Mouse (Mus musculus) kidney, adult 2 months (tissue): ENCODE measurements around the gene Trim45. TPM values are rescaled to one million over a fixed set of nuclear protein-coding genes. Genes with fewer than 3 reads are reported as not detected.

Experiments used
- DNase-seq: peaks from one replicate; pipeline ENCODE4 v3.0.0; 2021
- H3K27ac ChIP-seq: fragments of 200-500 bp; 2 replicates; pipeline ENCODE4 v1.5.1; 2012; ENCODE audit warnings: low read depth, low read length, control low read depth, inconsistent platforms; ENCODE audit not compliant: insufficient read depth
- H3K27me3 ChIP-seq: fragments of 200-500 bp; replicated peaks from 2 replicates; pipeline ENCODE4 v1.6.1; 2012; ENCODE audit warnings: mild to moderate bottlenecking, moderate library complexity, low read length, inconsistent platforms; ENCODE audit not compliant: control insufficient read depth, insufficient read depth
- H3K36me3 ChIP-seq: fragments of 200-500 bp; 2 replicates; pipeline ENCODE4 v1.6.1; 2012; ENCODE audit warnings: mild to moderate bottlenecking, moderate library complexity, low read length, inconsistent platforms; ENCODE audit not compliant: control insufficient read depth, insufficient read depth
- H3K4me1 ChIP-seq: fragments of 200-500 bp; 2 replicates; pipeline ENCODE4 v1.6.1; 2011; ENCODE audit warnings: low read length; ENCODE audit not compliant: control insufficient read depth, insufficient read depth
- H3K4me3 ChIP-seq: fragments of 200-500 bp; 2 replicates; pipeline ENCODE4 v1.5.1; 2011; ENCODE audit warnings: mild to moderate bottlenecking, low read depth, low read length, control low read depth; ENCODE audit not compliant: insufficient read depth
- CTCF ChIP-seq: fragments of 200-500 bp; conservative IDR thresholded peaks from 2 replicates; pipeline ENCODE4 v1.5.1; 2011; ENCODE audit warnings: low read depth, mild to moderate bottlenecking, control low read depth, low read length, moderate library complexity, mixed read lengths; ENCODE audit not compliant: insufficient read depth, insufficient read length
- POLR2A ChIP-seq: fragments of 200-500 bp; IDR thresholded peaks from one replicate; pipeline ENCODE4 v1.6.1; 2011; ENCODE audit warnings: low read depth, low read length, control low read depth
- WGBS: fragments of 180-500 bp; shearing (Covaris S2); methylation state at CpG from one replicate; pipeline ENCODE4 v1.1.7; 2018; 5-methylcytosine and 5-hydroxymethylcytosine counted together
- polyA plus RNA-seq: library from polyadenylated mRNA; depleted of rRNA; stranded (reverse); fragments of >200 nt; gene quantifications from 2 replicates; pipeline ENCODE4 v1.2.3, GENCODE M21; 2012

Trim45 gene
- polyA plus RNA-seq, 1 experiment, result 1.7 TPM

GRCm38 (mm10) chr3:100892383-100893335 lies 29.3 kb upstream of the Trim45 start:
- WGBS, result 56% methylated on average over 11 of the region's 11 CpGs
- DNase-seq, result peak; percentile 42

GRCm38 (mm10) chr3:100895500-100895899 lies 26.5 kb upstream of the Trim45 start:
- TF ChIP-seq POLR2A, result no peak
- TF ChIP-seq CTCF, result no peak
- Histone ChIP-seq H3K4me3 (no peak overlapping the region), H3K27me3 (no peaks in the 10 kb centered on the region), H3K27ac (no peak overlapping the region), H3K4me1 (peaks cover 5% of the 10 kb centered on the region), H3K36me3 (no peaks in the 10 kb centered on the region)
- 86% methylated on average over 6 of the region's 6 CpGs for WGBS
- no peak for DNase-seq

More at GRCm38 (mm10) chr3:100892383-100893335, 29.3 kb upstream of the Trim45 start:
- TF ChIP-seq CTCF (no peak), POLR2A (no peak)
- H3K27me3 ChIP-seq, result no peaks in the 10 kb centered on the region
- H3K4me3 ChIP-seq, result no peak overlapping the region
- no peak overlapping the region for H3K27ac ChIP-seq
- peaks cover 5% of the 10 kb centered on the region for H3K4me1 ChIP-seq
- H3K36me3 ChIP-seq, result no peaks in the 10 kb centered on the region

- WGBS, result 35% methylated on average over 6 of the region's 6 CpGs
- TF ChIP-seq CTCF (no peak), POLR2A (no peak)
- no peaks in the 10 kb centered on the region for H3K4me1 ChIP-seq
- no peaks in the 10 kb centered on the region for H3K27me3 ChIP-seq
- no peaks in the 10 kb centered on the region for H3K36me3 ChIP-seq
- no peak overlapping the region for H3K27ac ChIP-seq
- DNase-seq, result no peak
- no peak overlapping the region for H3K4me3 ChIP-seq
Measured at GRCm38 (mm10) chr3:100906128-100906527, 15.9 kb upstream of the Trim45 start.

- no peak for TF ChIP-seq POLR2A
- peak; percentile 56 for TF ChIP-seq CTCF
- DNase-seq, result peak; percentile 29
- WGBS, result 35% methylated on average over 3 of the region's 3 CpGs
- Histone ChIP-seq H3K4me3 (no peak overlapping the region), H3K36me3 (no peaks in the 10 kb centered on the region), H3K27ac (no peak overlapping the region), H3K4me1 (no peaks in the 10 kb centered on the region), H3K27me3 (no peaks in the 10 kb centered on the region)
Measured at GRCm38 (mm10) chr3:100906916-100907315, 15.1 kb upstream of the Trim45 start.

- Histone ChIP-seq H3K4me3 (no peak overlapping the region), H3K4me1 (no peaks in the 10 kb centered on the region), H3K36me3 (no peaks in the 10 kb centered on the region), H3K27me3 (no peaks in the 10 kb centered on the region), H3K27ac (no peak overlapping the region)
- no peak for TF ChIP-seq POLR2A
- no peak for TF ChIP-seq CTCF
- 43% methylated on average over 6 of the region's 6 CpGs for WGBS
- DNase-seq, result no peak
Measured at GRCm38 (mm10) chr3:100908594-100908993, 13.4 kb upstream of the Trim45 start.

GRCm38 (mm10) chr3:100910621-100911020 lies 11.4 kb upstream of the Trim45 start:
- WGBS, result 63% methylated on average over 5 of the region's 5 CpGs
- Histone ChIP-seq H3K4me1 (no peaks in the 10 kb centered on the region), H3K4me3 (no peak overlapping the region), H3K27me3 (no peaks in the 10 kb centered on the region), H3K27ac (no peak overlapping the region), H3K36me3 (no peaks in the 10 kb centered on the region)
- DNase-seq, result no peak
- no peak for TF ChIP-seq POLR2A
- TF ChIP-seq CTCF, result no peak

GRCm38 (mm10) chr3:100911026-100911425 lies 11.0 kb upstream of the Trim45 start:
- no peaks in the 10 kb centered on the region for H3K36me3 ChIP-seq
- H3K27me3 ChIP-seq, result no peaks in the 10 kb centered on the region
- DNase-seq, result no peak
- WGBS, result 70% methylated on average over 9 of the region's 9 CpGs
- no peak for TF ChIP-seq CTCF
- TF ChIP-seq POLR2A, result no peak
- no peak overlapping the region for H3K27ac ChIP-seq
- H3K4me1 ChIP-seq, result no peaks in the 10 kb centered on the region
- H3K4me3 ChIP-seq, result no peak overlapping the region
